Mouse (Mus musculus) CH12.LX (cell line): ENCODE results near the gene Max.

Experiments used
- CHD2 ChIP-seq: IDR thresholded peaks from 2 replicates; pipeline ENCODE4 v1.6.1; 2011; ENCODE audit warnings: low read length, improper control_type of control experiment
- CTCF ChIP-seq, 2 experiments: IDR thresholded peaks in 1 of 2; conservative IDR thresholded peaks in 1 of 2; 2 replicates each; pipeline ENCODE4 v1.5.1; 2011 to 2012; ENCODE audit warnings: low read depth in 2 of 2, low read length in 2 of 2, improper control_type of control experiment in 1 of 2, inconsistent platforms in 1 of 2, mild to moderate bottlenecking in 1 of 2, moderate library complexity in 1 of 2
- ELF1 ChIP-seq: IDR thresholded peaks from 2 replicates; pipeline ENCODE4 v1.6.1; 2014; ENCODE audit warnings: low read depth, mild to moderate bottlenecking, inconsistent platforms, low read length, improper control_type of control experiment
- EP300 ChIP-seq: IDR thresholded peaks from 2 replicates; pipeline ENCODE4 v1.6.1; 2011; ENCODE audit warnings: low read length, improper control_type of control experiment
- JUND ChIP-seq: conservative IDR thresholded peaks from 2 replicates; pipeline ENCODE4 v1.6.1; 2011; ENCODE audit warnings: low read depth, low read length, improper control_type of control experiment
- MEF2A ChIP-seq: IDR thresholded peaks from 2 replicates; pipeline ENCODE4 v1.6.1; 2014; ENCODE audit warnings: low read depth, mild to moderate bottlenecking, inconsistent platforms, low read length, improper control_type of control experiment, borderline replicate concordance
- MYC ChIP-seq: IDR thresholded peaks from 2 replicates; pipeline ENCODE4 v1.6.1; 2011; ENCODE audit warnings: low read depth, mild to moderate bottlenecking, improper control_type of control experiment, low read length
- NRF1 ChIP-seq: IDR thresholded peaks from 2 replicates; pipeline ENCODE4 v1.6.1; 2014; ENCODE audit warnings: low read depth, mild to moderate bottlenecking, inconsistent platforms, low read length, improper control_type of control experiment, moderate library complexity
- POLR2A ChIP-seq: IDR thresholded peaks from 2 replicates; pipeline ENCODE4 v1.6.1; 2011; ENCODE audit warnings: low read depth, mild to moderate bottlenecking, improper control_type of control experiment, low read length
- TBP ChIP-seq: conservative IDR thresholded peaks from 2 replicates; pipeline ENCODE4 v1.6.1; 2011; ENCODE audit warnings: low read depth, low read length, improper control_type of control experiment
- USF2 ChIP-seq: conservative IDR thresholded peaks from 2 replicates; pipeline ENCODE4 v1.6.1; 2011; ENCODE audit warnings: low read depth, low read length, improper control_type of control experiment
- ZKSCAN1 ChIP-seq: IDR thresholded peaks from 2 replicates; pipeline ENCODE4 v1.6.1; 2012; ENCODE audit warnings: low read depth, inconsistent platforms, low read length, improper control_type of control experiment, borderline replicate concordance
- ZMIZ1 ChIP-seq: IDR thresholded peaks from 2 replicates; pipeline ENCODE4 v1.6.1; 2012; ENCODE audit warnings: low read depth, mild to moderate bottlenecking, inconsistent platforms, low read length, improper control_type of control experiment

GRCm38 (mm10) chr12:76948185-76948584, 13.8 kb downstream of the Max start:
- no peak for TF ChIP-seq POLR2A
- TF ChIP-seq EP300, result no peak
- TF ChIP-seq MEF2A, result no peak
- TF ChIP-seq ELF1, result no peak
- no peak for TF ChIP-seq ZKSCAN1
- TF ChIP-seq NRF1, result no peak
- no peak for TF ChIP-seq MYC
- TF ChIP-seq CTCF (conservative IDR thresholded peaks at IDR 0.05 in 1 of 2, IDR thresholded peaks at IDR 0.05 in 1 of 2; ENCODE audit: low read depth in 2 of 2, low read length in 2 of 2), result no peak
- no peak for TF ChIP-seq USF2
- no peak for TF ChIP-seq TBP
- no peak for TF ChIP-seq CHD2
- no peak for TF ChIP-seq ZMIZ1
- no peak for TF ChIP-seq JUND
